Mouse (Mus musculus): ENCODE measurements around the gene Adamts15. TPM values are rescaled to one million over a fixed set of nuclear protein-coding genes. Genes with fewer than 3 reads are reported as not detected.

Adamts15 gene
- polyA plus RNA-seq, 1 experiment from 2014 or later, result 6.4 TPM

GRCm38 (mm10) chr9:30902152-30902551 is 20.1 kb downstream of the Adamts15 start:
- Histone ChIP-seq H3K4me3 (no peak overlapping the region), H3K27me3 (ENCODE audit: insufficient read depth, poor library complexity, severe bottlenecking) (no peaks in the 10 kb centered on the region), H3K9me3 (no peaks in the 10 kb centered on the region; the same call in 1 of the 2 replicates), H3K4me1 (peaks cover under 1% of the 10 kb centered on the region; the same call in 1 of the 2 replicates), H3K36me3 (peaks cover 58% of the 10 kb centered on the region), H3K27ac (no peak overlapping the region)
- DNase-seq (ENCODE audit: low spot score), result no peak
- 92% methylated on average over 19 of the region's 19 CpGs for WGBS

GRCm38 (mm10) chr9:30897169-30897568 is 25.1 kb downstream of the Adamts15 start:
- no peak for DNase-seq (ENCODE audit: low spot score)
- Histone ChIP-seq H3K9me3 (no peaks in the 10 kb centered on the region; the same call in 1 of the 2 replicates), H3K36me3 (peaks cover 27% of the 10 kb centered on the region), H3K27me3 (ENCODE audit: insufficient read depth, poor library complexity, severe bottlenecking) (no peaks in the 10 kb centered on the region), H3K4me3 (no peak overlapping the region), H3K4me1 (peaks cover 7% of the 10 kb centered on the region), H3K27ac (no peak overlapping the region)
- 85% methylated on average over 2 of the region's 2 CpGs for whole genome bisulfite sequencing

GRCm38 (mm10) chr9:30896752-30897151 is 25.5 kb downstream of the Adamts15 start:
- Histone ChIP-seq H3K27me3 (ENCODE audit: insufficient read depth, poor library complexity, severe bottlenecking) (no peaks in the 10 kb centered on the region), H3K9me3 (no peaks in the 10 kb centered on the region), H3K27ac (no peak overlapping the region), H3K4me3 (no peak overlapping the region), H3K4me1 (peaks cover 7% of the 10 kb centered on the region), H3K36me3 (peaks cover 23% of the 10 kb centered on the region)
- WGBS, result 68% methylated on average over 5 of the region's 5 CpGs
- no peak for DNase-seq (ENCODE audit: low spot score)

DNA sequence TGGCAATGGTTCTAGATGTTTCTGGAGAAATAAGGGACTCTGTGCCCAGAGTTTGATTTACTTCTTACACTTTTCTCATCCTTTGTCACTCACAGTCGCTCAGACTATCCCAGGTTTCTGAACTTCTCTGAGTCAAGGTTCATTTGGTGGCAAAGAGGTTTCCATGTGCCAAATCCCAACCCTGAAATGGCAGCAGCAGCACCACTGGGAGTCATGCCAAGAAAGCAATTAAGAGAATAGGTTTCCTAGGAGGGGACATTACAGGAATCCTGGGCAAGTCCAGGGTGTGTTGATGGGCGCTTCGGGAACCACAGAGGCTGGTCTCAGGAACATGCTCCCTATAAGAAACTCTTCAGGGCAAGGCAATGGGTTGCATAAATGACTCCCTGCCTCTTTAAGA is 26.6 kb downstream of the Adamts15 start:
- WGBS, result 86% methylated on average over 3 of the region's 3 CpGs

GRCm38 (mm10) chr9:30886276-30886675 is 36.0 kb downstream of the Adamts15 start:
- Histone ChIP-seq H3K4me3 (no peak overlapping the region), H3K27me3 (ENCODE audit: insufficient read depth, poor library complexity, severe bottlenecking) (no peaks in the 10 kb centered on the region), H3K4me1 (peaks cover 4% of the 10 kb centered on the region; the same call in 1 of the 2 replicates), H3K9me3 (no peaks in the 10 kb centered on the region), H3K36me3 (no peaks in the 10 kb centered on the region), H3K27ac (no peak overlapping the region)
- DNase-seq (ENCODE audit: low spot score), result no peak
- 79% methylated on average over 3 of the region's 3 CpGs for WGBS

More for the DNA sequence above, 26.6 kb downstream of the Adamts15 start:
- H3K27ac ChIP-seq, result no peak overlapping the region
- H3K27me3 ChIP-seq (ENCODE audit: insufficient read depth, poor library complexity, severe bottlenecking), result no peaks in the 10 kb centered on the region
- no peak for DNase-seq (ENCODE audit: low spot score)
- peaks cover 7% of the 10 kb centered on the region for H3K4me1 ChIP-seq
- H3K9me3 ChIP-seq, result no peaks in the 10 kb centered on the region
- peaks cover 12% of the 10 kb centered on the region for H3K36me3 ChIP-seq
- no peak overlapping the region for H3K4me3 ChIP-seq

DNA sequence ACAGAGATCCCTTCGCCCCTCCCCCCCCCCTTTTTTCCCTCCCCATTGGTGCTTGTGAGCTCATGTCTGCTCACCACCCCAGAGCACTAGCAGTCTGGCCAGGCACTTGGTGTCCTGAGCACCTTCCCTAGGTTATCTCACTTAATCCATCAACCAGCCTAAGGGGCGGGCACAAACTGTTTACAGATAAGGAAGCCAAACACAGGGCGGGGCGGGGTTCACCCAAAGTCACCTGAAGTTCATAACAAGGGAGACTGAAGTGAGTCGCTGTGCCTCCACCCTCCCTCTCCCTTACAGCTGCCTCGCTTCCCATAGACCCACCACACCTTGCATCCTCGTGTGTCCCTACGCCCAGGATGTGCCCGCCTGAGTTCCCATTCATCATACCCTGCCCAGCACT is 41.7 kb downstream of the Adamts15 start:
- no peak overlapping the region for H3K4me3 ChIP-seq
- H3K27ac ChIP-seq, result no peak overlapping the region
- no peaks in the 10 kb centered on the region for H3K9me3 ChIP-seq
- 65% methylated on average over 9 of the region's 9 CpGs for WGBS
- H3K36me3 ChIP-seq, result no peaks in the 10 kb centered on the region
- H3K27me3 ChIP-seq (ENCODE audit: insufficient read depth, poor library complexity, severe bottlenecking), result no peaks in the 10 kb centered on the region
- DNase-seq (ENCODE audit: low spot score), result no peak
- H3K4me1 ChIP-seq, result peaks cover 14% of the 10 kb centered on the region; the same call in 1 of the 2 replicates

GRCm38 (mm10) chr9:30879947-30880273 is 42.3 kb downstream of the Adamts15 start:
- H3K27me3 ChIP-seq (ENCODE audit: insufficient read depth, poor library complexity, severe bottlenecking), result no peaks in the 10 kb centered on the region
- H3K9me3 ChIP-seq, result no peaks in the 10 kb centered on the region
- H3K27ac ChIP-seq, result no peak overlapping the region
- no peaks in the 10 kb centered on the region for H3K36me3 ChIP-seq
- H3K4me1 ChIP-seq, result peaks cover 11% of the 10 kb centered on the region; the same call in 1 of the 2 replicates
- H3K4me3 ChIP-seq, result no peak overlapping the region
- WGBS, result 71% methylated on average over 2 of the region's 2 CpGs
- DNase-seq (ENCODE audit: low spot score), result no peak

GRCm38 (mm10) chr9:30879248-30879946 is 42.9 kb downstream of the Adamts15 start:
- Histone ChIP-seq H3K4me1 (peaks cover 11% of the 10 kb centered on the region; the same call in 1 of the 2 replicates), H3K27ac (no peak overlapping the region), H3K36me3 (no peaks in the 10 kb centered on the region), H3K4me3 (no peak overlapping the region), H3K9me3 (no peaks in the 10 kb centered on the region), H3K27me3 (ENCODE audit: insufficient read depth, poor library complexity, severe bottlenecking) (no peaks in the 10 kb centered on the region)
- DNase-seq (ENCODE audit: low spot score), result no peak
- 67% methylated on average over 7 of the region's 7 CpGs for WGBS

DNA sequence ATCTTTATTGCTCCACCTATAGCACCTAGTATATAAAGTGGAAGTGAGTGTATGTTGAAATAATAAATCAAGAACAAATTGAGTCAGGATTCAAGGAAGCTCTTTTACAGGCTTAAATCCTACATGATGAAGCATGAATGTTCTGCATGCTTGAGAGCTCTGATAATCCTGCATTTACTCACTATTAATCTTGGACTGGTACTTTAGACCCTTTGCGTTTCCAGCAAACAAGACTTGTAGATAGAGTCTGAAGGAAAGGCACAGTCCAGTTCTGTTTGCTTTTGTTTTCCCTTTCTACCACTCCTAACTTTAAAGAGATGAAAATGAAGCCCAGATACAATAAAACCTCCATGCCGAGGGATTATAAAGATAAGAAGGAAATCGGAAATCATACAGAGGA is 45.7 kb downstream of the Adamts15 start:
- H3K36me3 ChIP-seq, result no peaks in the 10 kb centered on the region

GRCm38 (mm10) chr9:30855837-30856236 is 66.4 kb downstream of the Adamts15 start:
- no peak for DNase-seq (ENCODE audit: low spot score)
- WGBS, result 78% methylated on average over 2 of the region's 2 CpGs
- H3K4me3 ChIP-seq, result no peak overlapping the region
- no peaks in the 10 kb centered on the region for H3K36me3 ChIP-seq
- no peaks in the 10 kb centered on the region for H3K27me3 ChIP-seq (ENCODE audit: insufficient read depth, poor library complexity, severe bottlenecking)
- no peaks in the 10 kb centered on the region for H3K9me3 ChIP-seq
- H3K4me1 ChIP-seq, result peaks cover 9% of the 10 kb centered on the region
- peak overlapping the region; percentile 8; the same call in 1 of the 2 replicates for H3K27ac ChIP-seq

More for the DNA sequence above, 45.7 kb downstream of the Adamts15 start:
- Histone ChIP-seq H3K4me3 (no peak overlapping the region), H3K4me1 (peaks cover 11% of the 10 kb centered on the region; the same call in 1 of the 2 replicates), H3K27me3 (ENCODE audit: insufficient read depth, poor library complexity, severe bottlenecking) (no peaks in the 10 kb centered on the region), H3K9me3 (no peaks in the 10 kb centered on the region), H3K27ac (no peak overlapping the region)
- no peak for DNase-seq (ENCODE audit: low spot score)
- whole genome bisulfite sequencing, result 70% methylated on average over 3 of the region's 3 CpGs

DNA sequence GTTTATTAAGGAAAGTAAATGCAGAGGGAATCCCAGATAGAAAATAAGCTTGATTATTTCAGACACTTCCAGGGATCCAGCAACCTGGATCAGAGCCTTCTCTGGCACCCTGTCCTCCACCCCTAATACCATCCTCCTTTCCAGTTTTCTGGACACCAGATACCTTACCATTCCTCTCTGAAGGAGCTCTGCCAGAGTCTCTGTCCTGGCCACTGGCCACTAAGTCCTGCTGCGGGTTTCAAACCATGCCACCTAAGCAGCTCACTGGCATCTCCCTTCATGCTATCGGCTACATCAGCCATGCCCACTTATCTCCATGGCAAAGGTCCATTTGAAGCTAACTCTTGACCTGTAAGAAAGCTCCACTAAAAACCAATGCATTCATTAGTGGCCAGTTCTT is 70.4 kb downstream of the Adamts15 start:
- Histone ChIP-seq H3K36me3 (no peaks in the 10 kb centered on the region), H3K4me3 (no peak overlapping the region)
- no peak for DNase-seq (ENCODE audit: low spot score)

GRCm38 (mm10) chr9:30849951-30850350 is 72.3 kb downstream of the Adamts15 start:
- Histone ChIP-seq H3K4me1 (peaks cover 18% of the 10 kb centered on the region), H3K27ac (no peak overlapping the region), H3K36me3 (no peaks in the 10 kb centered on the region), H3K9me3 (no peaks in the 10 kb centered on the region), H3K4me3 (no peak overlapping the region), H3K27me3 (ENCODE audit: insufficient read depth, poor library complexity, severe bottlenecking) (no peaks in the 10 kb centered on the region)
- WGBS, result 79% methylated on average over 4 of the region's 4 CpGs
- DNase-seq (ENCODE audit: low spot score), result no peak

More for the DNA sequence above, 70.4 kb downstream of the Adamts15 start:
- H3K27me3 ChIP-seq (ENCODE audit: insufficient read depth, poor library complexity, severe bottlenecking), result no peaks in the 10 kb centered on the region
- no peak overlapping the region for H3K27ac ChIP-seq
- peaks cover 21% of the 10 kb centered on the region for H3K4me1 ChIP-seq
- H3K9me3 ChIP-seq, result no peaks in the 10 kb centered on the region
- 89% methylated on average over 2 of the region's 2 CpGs for WGBS

GRCm38 (mm10) chr9:30849444-30849843 is 72.8 kb downstream of the Adamts15 start:
- 92% methylated on average over 8 of the region's 8 CpGs for WGBS
- no peak for DNase-seq (ENCODE audit: low spot score)
- Histone ChIP-seq H3K36me3 (no peaks in the 10 kb centered on the region), H3K27ac (peak overlapping the region; percentile 4; the same call in 1 of the 2 replicates), H3K27me3 (ENCODE audit: insufficient read depth, poor library complexity, severe bottlenecking) (no peaks in the 10 kb centered on the region), H3K9me3 (no peaks in the 10 kb centered on the region), H3K4me1 (peaks cover 23% of the 10 kb centered on the region), H3K4me3 (no peak overlapping the region)

Measured in heart, embryonic 10.5 days (tissue).